Mouse (Mus musculus) midbrain, embryonic 11.5 days (tissue): ENCODE measurements around the gene Susd5. TPM values are rescaled to one million over a fixed set of nuclear protein-coding genes. Genes with fewer than 3 reads are reported as not detected.
"Not testable (repeated sequence)": the region's sequence is repeated elsewhere in the genome, so short reads cannot be mapped to it uniquely, and the experiment has no call there.

ENCODE experiments used
- ATAC-seq: fragments of 200-750 bp; cut with Nextera tagmentation; 2 replicates; pipeline ENCODE4 v1.8.0; 2017; ENCODE audit warnings: moderate TSS enrichment, moderate library complexity; ENCODE audit not compliant: low FRiP score
- DNase-seq: peaks from one replicate; pipeline ENCODE4 v3.0.0; 2015; ENCODE audit warnings: low spot score; ENCODE audit errors: missing footprints
- H3K27ac ChIP-seq: fragments of 300-500 bp; sonication (generic); 2 replicates; pipeline ENCODE4 v1.5.1; 2014; ENCODE audit warnings: low read depth, low read length
- H3K27me3 ChIP-seq: fragments of 300-500 bp; sonication (generic); 2 replicates; pipeline ENCODE4 v1.6.1; 2014; ENCODE audit warnings: mild to moderate bottlenecking, low read length, moderate library complexity, mixed read lengths; ENCODE audit not compliant: control insufficient read depth, insufficient read depth
- H3K36me3 ChIP-seq: fragments of 300-500 bp; sonication (generic); 2 replicates; pipeline ENCODE4 v1.6.1; 2014; ENCODE audit warnings: mild to moderate bottlenecking, low read length, moderate library complexity, mixed read lengths; ENCODE audit not compliant: control insufficient read depth, insufficient read depth
- H3K4me1 ChIP-seq: fragments of 300-500 bp; sonication (generic); 2 replicates; pipeline ENCODE4 v1.6.1; 2014; ENCODE audit warnings: low read length; ENCODE audit not compliant: control insufficient read depth, insufficient read depth
- H3K4me2 ChIP-seq: fragments of 300-500 bp; sonication (generic); 2 replicates; pipeline ENCODE4 v1.6.1; 2014; ENCODE audit warnings: mild to moderate bottlenecking, moderate library complexity
- H3K4me3 ChIP-seq: fragments of 300-500 bp; sonication (generic); 2 replicates; pipeline ENCODE4 v1.5.1; 2014; ENCODE audit warnings: low read depth, low read length
- H3K9ac ChIP-seq: fragments of 300-500 bp; sonication (generic); 2 replicates; pipeline ENCODE4 v1.6.1; 2014; ENCODE audit warnings: low read length
- H3K9me3 ChIP-seq: fragments of 300-500 bp; sonication (generic); 2 replicates; pipeline ENCODE4 v1.6.1; 2016; ENCODE audit warnings: low read length; ENCODE audit not compliant: control insufficient read depth
- WGBS: fragments of 180-500 bp; shearing (Covaris S2); extraction: QIAGEN DNeasy Blood & Tissue Kit; methylation state at CpG from one replicate; pipeline ENCODE4 v1.1.7; 2014; 5-methylcytosine and 5-hydroxymethylcytosine counted together
- polyA plus RNA-seq: library from polyadenylated mRNA; unstranded; fragments of >200 nt; fragmentation: Nextera tagmentation; extraction: Ambion mirVana; gene quantifications from 2 replicates; pipeline ENCODE4 v1.2.1, GENCODE M21; 2014

Gene Susd5
- polyA plus RNA-seq, 1 experiment from 2014 or later = 0.30 TPM

DNA sequence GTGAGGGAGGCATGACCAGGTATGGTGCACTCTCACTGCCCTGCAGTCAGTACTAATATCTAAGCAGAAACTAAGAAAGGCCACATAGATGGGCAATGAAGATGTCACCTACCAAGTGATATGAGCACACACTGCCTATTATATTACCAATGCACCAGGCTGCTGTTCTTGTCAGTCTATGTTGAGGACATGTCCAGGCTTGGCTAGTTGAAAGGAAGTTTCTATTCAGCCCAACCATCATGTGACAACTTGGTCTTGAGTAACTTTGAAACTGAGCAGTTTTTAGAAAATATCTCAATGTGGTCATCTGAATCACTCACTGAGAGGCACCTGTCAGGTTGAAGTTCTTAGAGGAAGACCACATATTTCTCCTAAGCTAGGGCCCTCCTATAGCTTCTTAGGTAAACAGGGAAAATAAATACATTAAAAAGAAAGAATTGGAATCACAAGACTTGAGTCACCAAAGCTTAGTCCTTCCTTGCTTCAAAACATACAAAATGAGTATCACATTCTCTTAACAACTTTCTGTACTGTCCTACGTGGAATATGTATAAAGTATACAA lies 72.4 kb downstream of the Susd5 start:
- H3K4me2 ChIP-seq, DNase-seq, ATAC-seq, H3K9me3 ChIP-seq, H3K27ac ChIP-seq, H3K4me3 ChIP-seq, H3K27me3 ChIP-seq, H3K4me1 ChIP-seq, H3K9ac ChIP-seq, H3K36me3 ChIP-seq: not testable (repeated sequence)
- 94% methylated on average over 1 of the region's 1 CpGs for WGBS

Other genes with a start within 250 kb of the Susd5 start
- gene Ubp1, start 126.2 kb upstream of the Susd5 start, polyA plus RNA-seq = 45.8 and 46.8 TPM in 2 replicates
- 7.9 and 8.1 TPM in 2 replicates for gene Fbxl2, start 10.9 kb upstream of the Susd5 start, polyA plus RNA-seq